Mouse (Mus musculus) gastrocnemius, postnatal 4 days (tissue): Measurements from ENCODE around the gene Orai2. TPM values are rescaled to one million over a fixed set of nuclear protein-coding genes. Genes with fewer than 3 reads are reported as not detected.
"Not testable (repeated sequence)": the region's sequence is repeated elsewhere in the genome, so short reads cannot be mapped to it uniquely, and the experiment has no call there.

ENCODE experiments used
- DNase-seq, 2 experiments: peaks; one replicate each; pipeline ENCODE4 v3.0.0; 2021 to 2022; ENCODE audit warnings: low spot score in 2 of 2, mixed read lengths in 2 of 2
- long read RNA-seq, 2 experiments: library from polyadenylated mRNA; stranded (forward); transcript quantifications; one replicate each; pipeline ENCODE4 v2.0.0; 2021
- total RNA-seq, 2 experiments: library from RNA; stranded (reverse); gene quantifications; 2 replicates each; pipeline ENCODE4 v1.2.3; 2021

Gene Orai2
- total RNA-seq: 1 to 10 TPM; 8.3 to 9.6 TPM
- long read RNA-seq, experiment 1, transcript Orai2-201 (3 exons, 3,908 nt): major isoform, 8 of 14 reads
- long read RNA-seq, experiment 1, partial matches to known transcripts: 0 of 14 reads
- long read RNA-seq, experiment 1, other reads (novel, unspliced or antisense): 4 of 14 reads
- long read RNA-seq, experiment 2, transcript Orai2-201 (3 exons, 3,908 nt): major isoform, 11 of 15 reads
- long read RNA-seq, experiment 2, partial matches to known transcripts: 0 of 15 reads
- long read RNA-seq, experiment 2, other reads (novel, unspliced or antisense): 2 of 15 reads

DNA sequence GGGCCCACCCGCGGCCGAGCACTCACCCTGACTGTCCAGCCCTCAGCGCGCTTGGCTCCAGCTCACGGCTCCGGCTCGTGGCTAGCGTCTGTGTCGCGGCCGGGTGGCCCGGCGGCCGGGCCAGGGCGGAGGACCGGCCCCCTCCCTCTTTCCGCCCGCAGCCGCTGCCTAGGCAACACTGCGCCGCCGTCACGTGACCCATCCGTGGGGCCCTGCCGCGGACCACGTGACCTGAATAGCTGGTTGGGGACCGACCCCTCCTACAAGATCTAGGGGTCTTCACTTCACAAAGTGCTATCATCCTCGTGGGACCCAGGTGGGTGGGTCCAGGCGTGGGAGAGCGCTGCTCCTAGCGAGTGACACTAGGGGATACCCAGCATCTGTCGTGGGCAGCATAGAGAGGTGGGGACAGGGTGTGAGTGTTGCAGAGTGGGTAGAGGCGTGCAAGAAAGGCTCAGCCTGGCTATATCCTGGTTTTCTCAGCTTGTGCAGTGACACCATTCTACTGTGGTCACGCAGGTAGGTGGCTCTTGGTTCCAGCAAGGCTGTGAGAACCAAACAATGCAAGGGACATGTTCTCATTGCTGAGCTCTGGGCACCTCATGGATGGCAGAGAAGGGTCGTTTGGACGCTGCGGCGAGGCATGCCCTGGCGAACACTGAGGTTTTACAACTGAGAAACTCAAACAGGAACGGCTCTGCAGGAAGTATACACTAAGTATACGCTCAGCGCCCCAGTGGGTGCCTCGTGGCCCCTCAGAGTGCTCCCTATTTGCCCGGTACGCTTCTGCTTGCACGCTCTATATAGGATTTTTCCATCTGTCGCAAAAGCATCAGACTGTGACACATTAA, at the start of gene Orai2:
Gene Orai2 (minus strand): TSS at position 202 of the 851 bp plus-strand sequence.
- DNase-seq: peak; percentile 69 to 85

DNA sequence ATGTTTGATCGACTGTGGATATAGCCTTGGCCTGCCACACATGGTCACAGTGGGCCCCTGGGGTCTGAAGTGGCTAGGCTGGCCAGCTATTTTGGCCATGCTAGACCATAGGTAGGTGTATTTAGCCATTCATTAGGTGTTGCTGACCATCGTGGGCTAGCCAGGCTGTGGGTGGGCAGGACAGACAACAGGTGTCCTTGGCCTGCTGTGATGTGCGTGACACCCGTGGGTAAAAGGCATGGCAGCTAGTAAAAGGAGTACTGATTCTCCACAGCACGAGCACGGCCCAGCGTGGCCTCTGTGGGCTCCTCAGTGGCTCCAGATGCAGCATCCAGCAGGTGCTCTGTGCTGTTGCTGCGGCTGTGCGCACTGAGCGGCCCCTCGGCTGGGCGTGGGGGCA, 48.1 kb upstream of the Orai2 start:
- no peak for DNase-seq

GRCm38 (mm10) chr5:136217932-136218381, 47.4 kb upstream of the Orai2 start:
- no peak for DNase-seq

DNA sequence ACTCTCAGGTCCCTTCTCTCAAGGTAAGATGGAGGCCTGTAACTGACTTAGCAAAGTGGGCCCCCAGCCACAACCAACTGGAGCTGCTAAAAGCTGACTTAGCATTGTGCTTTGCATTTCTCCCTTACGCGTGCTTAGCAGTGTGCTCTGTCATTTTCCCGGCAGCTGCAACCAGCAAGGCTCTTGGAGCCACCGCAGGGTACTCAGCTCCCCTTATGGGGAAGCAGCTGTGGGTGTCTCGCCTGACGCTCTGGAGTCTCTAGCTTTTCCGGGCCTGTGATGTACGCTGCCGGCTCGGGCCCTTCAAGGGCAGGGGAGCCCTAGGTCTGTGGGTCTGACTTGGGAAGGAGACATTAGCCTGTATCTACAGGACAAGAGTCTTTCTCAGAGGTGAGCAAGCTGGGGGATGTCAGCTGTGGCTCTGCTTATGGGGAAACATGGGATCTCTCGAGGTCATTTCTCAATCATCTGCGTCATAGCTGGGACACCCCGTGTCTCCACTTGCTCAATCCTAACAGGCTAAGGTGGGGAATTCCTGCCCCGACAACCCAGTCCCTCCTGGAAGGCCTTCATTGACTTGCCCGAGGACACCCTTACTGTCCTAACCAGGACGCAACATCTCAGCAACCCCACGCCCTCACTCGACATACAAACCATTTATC, 46.6 kb upstream of the Orai2 start:
- no peak for DNase-seq

- no peak for DNase-seq
These were observed 45.4 kb upstream of the Orai2 start for GRCm38 (mm10) chr5:136215958-136216357.

- DNase-seq: no peak
These were observed 44.7 kb upstream of the Orai2 start for GRCm38 (mm10) chr5:136215211-136215610.

- DNase-seq: no peak
These were observed 43.2 kb upstream of the Orai2 start for GRCm38 (mm10) chr5:136213716-136214115.

- no peak for DNase-seq
These were observed 42.2 kb upstream of the Orai2 start for GRCm38 (mm10) chr5:136212716-136213115.

GRCm38 (mm10) chr5:136211341-136212102, 41.0 kb upstream of the Orai2 start:
- DNase-seq: not testable (repeated sequence)

DNA sequence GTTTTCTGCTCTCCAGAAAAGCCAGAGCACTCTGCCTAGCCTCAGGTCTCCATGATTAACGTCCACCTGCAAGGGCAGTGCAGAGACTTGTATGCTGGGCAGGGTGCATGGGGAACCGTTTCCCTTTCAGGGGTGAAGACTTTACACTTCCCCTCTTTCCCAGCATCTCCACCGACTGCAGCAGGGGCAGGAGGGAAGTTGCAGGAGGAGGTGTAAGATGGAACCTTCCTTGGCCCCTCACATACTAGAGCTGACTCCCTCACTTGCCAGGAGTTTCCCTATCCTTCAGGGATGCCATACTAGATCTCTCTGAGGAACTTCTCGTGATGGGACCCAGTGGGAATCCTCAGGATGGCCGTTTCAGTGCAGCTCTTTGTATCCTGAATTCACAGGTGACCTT, 40.0 kb upstream of the Orai2 start:
- no peak for DNase-seq

DNA sequence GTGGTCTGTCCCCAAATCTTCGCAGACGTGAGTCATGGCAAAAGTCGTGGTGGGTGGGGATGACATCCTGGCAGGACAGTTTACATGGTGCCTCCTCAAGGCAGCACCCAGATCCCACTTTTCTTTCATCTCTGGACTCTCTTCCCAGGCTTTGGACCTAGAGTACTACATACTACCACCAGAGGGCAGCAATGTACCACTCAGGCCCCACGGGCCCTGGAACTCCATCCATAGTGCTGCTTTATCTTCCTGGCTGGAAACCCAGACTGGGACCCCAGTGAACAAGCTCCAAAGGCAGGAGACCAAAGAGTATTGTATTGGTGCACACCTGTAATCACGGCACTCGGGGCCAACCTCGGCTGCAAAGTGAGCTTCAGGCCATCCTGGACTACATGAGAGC, 31.3 kb upstream of the Orai2 start:
- peak in 1 of 2 experiments; percentile 61 for DNase-seq

- no peak for DNase-seq
These were observed 29.0 kb upstream of the Orai2 start for GRCm38 (mm10) chr5:136199526-136199925.

DNA sequence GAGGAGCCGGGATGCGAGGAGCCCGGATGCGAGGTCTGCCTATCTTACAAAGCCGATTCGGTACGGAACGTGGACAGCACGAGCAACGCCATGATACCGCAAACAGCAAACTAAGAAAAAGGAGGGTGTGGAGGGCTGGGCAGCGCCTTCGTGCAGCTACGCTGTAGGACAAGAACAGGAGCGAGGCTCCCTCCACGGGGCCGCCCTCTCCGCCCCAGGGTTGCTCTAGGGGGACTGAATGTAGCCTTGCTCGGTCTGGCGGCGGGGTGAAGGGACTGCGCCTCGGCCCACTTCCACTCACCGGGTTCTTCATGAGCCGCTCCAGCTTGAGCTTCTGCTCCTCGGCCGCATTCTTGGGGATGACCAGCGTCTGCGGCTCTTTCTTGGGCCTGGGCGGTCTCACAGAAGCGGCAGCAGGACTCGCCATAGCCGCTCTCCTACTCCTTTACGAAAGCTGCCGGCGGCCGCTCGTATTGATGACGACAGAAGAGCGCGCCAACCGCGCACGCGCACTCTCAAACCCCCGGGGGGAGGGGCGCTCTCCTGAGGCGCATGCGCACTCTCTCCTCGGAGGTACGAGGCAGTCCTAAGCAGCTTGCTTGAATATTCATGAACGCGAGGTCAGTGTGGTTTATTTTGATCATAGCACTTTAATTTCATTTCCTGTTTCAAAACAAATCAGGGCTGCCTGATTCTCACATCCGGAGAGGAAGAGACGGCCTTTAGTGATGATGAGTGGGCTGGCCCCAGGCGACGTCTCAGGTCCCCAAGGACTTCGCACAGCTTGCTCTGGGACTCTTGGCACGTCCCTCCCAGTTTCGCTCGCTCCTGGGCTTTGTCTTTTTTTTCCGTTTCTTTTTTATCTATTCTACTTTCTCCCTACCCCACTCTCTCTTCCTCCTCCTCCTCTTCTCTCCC, 28.2 kb upstream of the Orai2 start, which contains the start of gene Prkrip1:
Gene Prkrip1 (minus strand): TSS at position 490 of the 918 bp plus-strand sequence.
- DNase-seq: peak; percentile 91 to 93

GRCm38 (mm10) chr5:136191870-136192269, 21.4 kb upstream of the Orai2 start:
- DNase-seq: no peak

GRCm38 (mm10) chr5:136186723-136187122, 16.2 kb upstream of the Orai2 start:
- DNase-seq: peak in 1 of 2 experiments; percentile 41

DNA sequence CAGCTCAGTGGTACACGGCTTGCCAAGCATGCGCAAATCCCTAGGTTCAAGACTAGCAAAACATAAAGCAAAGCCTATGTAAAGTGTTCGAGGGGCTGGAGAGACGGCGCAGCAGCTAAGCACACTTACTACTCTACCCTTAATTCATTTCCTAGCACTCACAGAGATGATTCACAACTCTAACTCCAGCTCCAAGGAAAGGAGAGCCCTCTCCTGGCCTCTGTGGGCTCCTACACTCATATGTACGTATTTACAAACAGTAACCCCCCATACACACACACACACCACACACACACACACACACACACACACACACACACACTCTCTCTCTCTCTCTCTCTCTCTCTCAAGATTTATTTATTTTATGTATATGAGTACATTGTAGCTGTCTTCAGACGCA, 13.3 kb upstream of the Orai2 start:
- no peak for DNase-seq

DNA sequence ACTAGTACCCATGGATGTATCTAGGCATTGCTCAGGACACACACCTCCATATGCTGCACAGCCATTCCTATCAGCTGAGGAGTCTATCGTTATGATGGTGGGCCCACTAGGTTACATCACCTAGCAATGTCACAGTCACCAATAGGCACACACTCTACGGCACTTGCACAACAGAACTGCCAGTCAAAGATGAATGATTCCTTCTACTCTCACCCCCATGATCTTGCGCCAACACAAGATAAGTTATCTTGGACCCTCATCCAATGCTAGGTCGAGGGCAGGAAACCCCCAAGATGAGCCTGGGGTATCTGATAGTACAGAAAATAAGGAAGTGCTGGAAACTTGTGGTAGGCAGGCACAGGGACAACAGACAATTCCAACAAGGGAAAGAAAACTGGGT, 12.3 kb upstream of the Orai2 start:
- DNase-seq: no peak

DNA sequence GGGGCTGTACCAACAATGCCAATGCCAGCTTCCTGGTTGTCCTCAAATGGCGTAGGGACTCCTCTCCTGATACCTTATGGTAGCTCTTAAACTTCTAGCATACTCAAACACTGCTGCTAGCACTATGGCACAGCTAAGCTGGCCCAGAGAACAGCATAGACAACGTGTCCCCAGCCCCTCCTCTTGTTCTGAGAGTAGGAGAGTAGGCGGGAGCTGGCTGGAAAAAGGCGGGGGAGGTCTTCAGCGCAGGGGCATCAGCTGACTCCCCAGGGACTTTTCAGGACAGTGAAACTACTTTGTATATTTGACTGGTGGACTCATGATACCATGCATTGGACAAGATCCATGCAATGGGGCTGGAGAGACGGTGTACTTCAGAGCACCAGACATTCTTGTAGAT, 11.5 kb upstream of the Orai2 start:
- no peak for DNase-seq

- no peak for DNase-seq
These were observed 10.7 kb upstream of the Orai2 start for GRCm38 (mm10) chr5:136181197-136181596.

DNA sequence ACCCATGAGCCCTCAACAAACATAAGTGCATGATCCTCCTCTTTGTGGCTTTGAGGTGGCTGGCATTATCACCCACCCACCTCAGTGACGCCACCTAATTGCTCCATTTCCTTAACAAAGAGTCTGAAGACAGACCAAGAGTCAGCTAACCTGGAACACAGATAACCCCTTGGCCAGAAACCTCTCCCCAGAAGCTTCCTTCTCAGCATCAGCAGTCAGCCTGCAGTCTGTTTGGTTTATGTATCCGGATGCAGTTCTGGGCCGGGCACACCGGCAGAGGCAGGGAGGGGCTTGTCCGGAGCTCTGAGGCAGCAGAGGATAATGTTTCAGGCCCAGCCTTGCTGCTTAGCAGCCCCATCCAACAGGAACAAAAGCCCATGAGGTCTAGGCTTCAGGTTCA, 9.1 kb upstream of the Orai2 start:
- DNase-seq: no peak
